Mouse (Mus musculus): ENCODE measurements at regions not wholly inside any gene's neighbourhood (a gene's known extent, or its start where the extent isn't known, plus 50 kb on each side); places are given as distances from the start of the nearest gene placed in this dataset.

GRCm38 (mm10) chr14:46663529-46663928 is 96.8 kb upstream of the Cdkn3 start:
- H3K36me3 ChIP-seq (ENCODE audit: poor library complexity, severe bottlenecking) = no peaks in the 10 kb centered on the region
- no peak overlapping the region for H3K27ac ChIP-seq
- H3K9ac ChIP-seq = no peak overlapping the region
- H3K4me3 ChIP-seq = no peak overlapping the region
- no peaks in the 10 kb centered on the region for H3K9me3 ChIP-seq (replicated peaks)
- H3K4me1 ChIP-seq = peaks cover 9% of the 10 kb centered on the region
- H3K27me3 ChIP-seq = peaks cover 33% of the 10 kb centered on the region
- no peak overlapping the region for H3K4me2 ChIP-seq
- WGBS = 88% methylated on average over 5 of the region's 5 CpGs
- no peak for ATAC-seq

- Histone ChIP-seq H3K9me3 (replicated peaks) (no peaks in the 10 kb centered on the region), H3K4me2 (peak overlapping the region; percentile 3; the same call in 1 of the 2 replicates), H3K36me3 (ENCODE audit: poor library complexity, severe bottlenecking) (no peaks in the 10 kb centered on the region), H3K27ac (no peak overlapping the region), H3K27me3 (peaks cover 37% of the 10 kb centered on the region), H3K4me3 (no peak overlapping the region), H3K4me1 (peaks cover 9% of the 10 kb centered on the region), H3K9ac (no peak overlapping the region)
- peak; percentile 78 for ATAC-seq
- whole genome bisulfite sequencing = 4% methylated on average over 9 of the region's 9 CpGs
Measured at GRCm38 (mm10) chr14:46661792-46662545, 98.4 kb upstream of the Cdkn3 start.

GRCm38 (mm10) chr14:46661118-46661791 is 99.1 kb upstream of the Cdkn3 start:
- whole genome bisulfite sequencing = 20% methylated on average over 3 of the region's 3 CpGs
- Histone ChIP-seq H3K9ac (no peak overlapping the region), H3K27ac (no peak overlapping the region), H3K4me3 (no peak overlapping the region), H3K4me2 (no peak overlapping the region), H3K4me1 (peaks cover 9% of the 10 kb centered on the region), H3K9me3 (replicated peaks) (no peaks in the 10 kb centered on the region), H3K36me3 (ENCODE audit: poor library complexity, severe bottlenecking) (no peaks in the 10 kb centered on the region), H3K27me3 (peaks cover 39% of the 10 kb centered on the region)
- peak; percentile 54 for ATAC-seq

GRCm38 (mm10) chr14:46659365-46659764 is 101.0 kb upstream of the Cdkn3 start:
- no peak for ATAC-seq
- no peak overlapping the region for H3K4me2 ChIP-seq
- H3K27me3 ChIP-seq = peaks cover 47% of the 10 kb centered on the region
- no peak overlapping the region for H3K27ac ChIP-seq
- H3K4me1 ChIP-seq = peaks cover 9% of the 10 kb centered on the region
- 77% methylated on average over 4 of the region's 4 CpGs for WGBS
- H3K9me3 ChIP-seq (replicated peaks) = no peaks in the 10 kb centered on the region
- no peak overlapping the region for H3K4me3 ChIP-seq
- H3K9ac ChIP-seq = no peak overlapping the region
- no peaks in the 10 kb centered on the region for H3K36me3 ChIP-seq (ENCODE audit: poor library complexity, severe bottlenecking)

GRCm38 (mm10) chr14:46656249-46656648 is 104.1 kb upstream of the Cdkn3 start:
- WGBS = 84% methylated on average over 10 of the region's 10 CpGs
- Histone ChIP-seq H3K9me3 (replicated peaks) (no peaks in the 10 kb centered on the region), H3K27me3 (peaks cover 40% of the 10 kb centered on the region), H3K4me1 (no peaks in the 10 kb centered on the region), H3K4me3 (no peak overlapping the region), H3K27ac (no peak overlapping the region), H3K9ac (no peak overlapping the region), H3K4me2 (no peak overlapping the region), H3K36me3 (ENCODE audit: poor library complexity, severe bottlenecking) (no peaks in the 10 kb centered on the region)
- no peak for ATAC-seq

- peak; percentile 38; the same call in 1 of the 2 replicates for ATAC-seq
- Histone ChIP-seq H3K4me3 (no peak overlapping the region), H3K27ac (no peak overlapping the region), H3K4me1 (no peaks in the 10 kb centered on the region), H3K36me3 (ENCODE audit: poor library complexity, severe bottlenecking) (no peaks in the 10 kb centered on the region), H3K9me3 (replicated peaks) (no peaks in the 10 kb centered on the region), H3K4me2 (no peak overlapping the region), H3K27me3 (peaks cover 90% of the 10 kb centered on the region), H3K9ac (no peak overlapping the region)
- WGBS = 59% methylated on average over 12 of the region's 12 CpGs
Measured at GRCm38 (mm10) chr14:46647319-46647974, 112.9 kb upstream of the Cdkn3 start.

GRCm38 (mm10) chr14:46646673-46647318 is 113.5 kb upstream of the Cdkn3 start:
- WGBS = 68% methylated on average over 14 of the region's 14 CpGs
- no peaks in the 10 kb centered on the region for H3K36me3 ChIP-seq (ENCODE audit: poor library complexity, severe bottlenecking)
- H3K27ac ChIP-seq = no peak overlapping the region
- no peaks in the 10 kb centered on the region for H3K4me1 ChIP-seq
- H3K4me3 ChIP-seq = no peak overlapping the region
- ATAC-seq = no peak
- no peak overlapping the region for H3K4me2 ChIP-seq
- H3K9ac ChIP-seq = no peak overlapping the region
- H3K9me3 ChIP-seq (replicated peaks) = no peaks in the 10 kb centered on the region
- H3K27me3 ChIP-seq = peaks cover 93% of the 10 kb centered on the region

GRCm38 (mm10) chr14:46639116-46639826 is 121.1 kb upstream of the Cdkn3 start:
- 3% methylated on average over 8 of the region's 8 CpGs for WGBS

GRCm38 (mm10) chr14:46638516-46638915 is 121.8 kb upstream of the Cdkn3 start:
- Histone ChIP-seq H3K9ac (no peak overlapping the region), H3K27ac (no peak overlapping the region), H3K4me1 (peaks cover 7% of the 10 kb centered on the region; the same call in 1 of the 2 replicates), H3K4me2 (no peak overlapping the region), H3K4me3 (no peak overlapping the region), H3K36me3 (ENCODE audit: poor library complexity, severe bottlenecking) (no peaks in the 10 kb centered on the region), H3K9me3 (replicated peaks) (no peaks in the 10 kb centered on the region; the same call in 1 of the 2 replicates), H3K27me3 (peaks cover 100% of the 10 kb centered on the region)
- no peak for ATAC-seq
- 83% methylated on average over 6 of the region's 6 CpGs for WGBS

More at GRCm38 (mm10) chr14:46639116-46639826, 121.1 kb upstream of the Cdkn3 start:
- H3K9ac ChIP-seq = no peak overlapping the region
- H3K9me3 ChIP-seq (replicated peaks) = no peaks in the 10 kb centered on the region; the same call in 1 of the 2 replicates
- peak; percentile 67; the same call in 1 of the 2 replicates for ATAC-seq
- H3K27ac ChIP-seq = no peak overlapping the region
- H3K27me3 ChIP-seq = peaks cover 100% of the 10 kb centered on the region
- H3K4me1 ChIP-seq = peaks cover 7% of the 10 kb centered on the region; the same call in 1 of the 2 replicates
- H3K36me3 ChIP-seq (ENCODE audit: poor library complexity, severe bottlenecking) = no peaks in the 10 kb centered on the region
- H3K4me2 ChIP-seq = no peak overlapping the region
- H3K4me3 ChIP-seq = no peak overlapping the region

GRCm38 (mm10) chr14:46637240-46637639 is 123.1 kb upstream of the Cdkn3 start:
- no peak overlapping the region for H3K27ac ChIP-seq
- 51% methylated on average over 5 of the region's 5 CpGs for WGBS
- peaks cover 100% of the 10 kb centered on the region for H3K27me3 ChIP-seq
- no peaks in the 10 kb centered on the region; the same call in 1 of the 2 replicates for H3K9me3 ChIP-seq (replicated peaks)
- no peak overlapping the region for H3K4me3 ChIP-seq
- peaks cover 7% of the 10 kb centered on the region; the same call in 1 of the 2 replicates for H3K4me1 ChIP-seq
- H3K36me3 ChIP-seq (ENCODE audit: poor library complexity, severe bottlenecking) = no peaks in the 10 kb centered on the region
- H3K4me2 ChIP-seq = no peak overlapping the region
- peak; percentile 53; the same call in 1 of the 2 replicates for ATAC-seq
- no peak overlapping the region for H3K9ac ChIP-seq

- no peak for ATAC-seq
- H3K9me3 ChIP-seq (replicated peaks) = no peaks in the 10 kb centered on the region; the same call in 1 of the 2 replicates
- no peak overlapping the region for H3K4me2 ChIP-seq
- H3K36me3 ChIP-seq (ENCODE audit: poor library complexity, severe bottlenecking) = no peaks in the 10 kb centered on the region
- peaks cover 97% of the 10 kb centered on the region for H3K27me3 ChIP-seq
- H3K4me1 ChIP-seq = peaks cover 7% of the 10 kb centered on the region; the same call in 1 of the 2 replicates
- H3K9ac ChIP-seq = no peak overlapping the region
- no peak overlapping the region for H3K27ac ChIP-seq
- no peak overlapping the region for H3K4me3 ChIP-seq
- WGBS = 89% methylated on average over 6 of the region's 6 CpGs
Measured at GRCm38 (mm10) chr14:46636364-46636763, 124.0 kb upstream of the Cdkn3 start.

Data from forebrain, embryonic 13.5 days (tissue).